Mouse (Mus musculus) E14TG2a.4 (cell line): ENCODE data around the gene Olfr389.

ENCODE experiments used
- H3K27me3 ChIP-seq: 2 replicates; pipeline ENCODE4 v1.6.1; 2014; ENCODE audit warnings: low read length, control low read depth; ENCODE audit not compliant: insufficient read depth
- H3K36me3 ChIP-seq: 2 replicates; pipeline ENCODE4 v1.6.1; 2014; ENCODE audit warnings: low read length, control low read depth; ENCODE audit not compliant: insufficient read depth
- H3K4me1 ChIP-seq: replicated peaks from 2 replicates; pipeline ENCODE4 v1.6.1; 2014; ENCODE audit warnings: low read depth, low read length, control low read depth
- H3K4me3 ChIP-seq: replicated peaks from 2 replicates; pipeline ENCODE4 v1.5.1; 2014; ENCODE audit warnings: mild to moderate bottlenecking, low read length
- H3K9me3 ChIP-seq: 2 replicates; pipeline ENCODE4 v1.6.1; 2014; ENCODE audit warnings: low read length, control low read depth
- CTCF ChIP-seq: conservative IDR thresholded peaks from 2 replicates; pipeline ENCODE4 v1.5.1; 2014; ENCODE audit warnings: low read length
- NANOG ChIP-seq: IDR thresholded peaks from 2 replicates; pipeline ENCODE4 v1.6.1; 2014; ENCODE audit warnings: borderline replicate concordance, low read length, mixed read lengths
- POU5F1 ChIP-seq: IDR thresholded peaks from 2 replicates; pipeline ENCODE4 v1.6.1; 2014; ENCODE audit warnings: low read length, borderline replicate concordance

The Olfr389 gene

GRCm38 (mm10) chr11:73780613-73781012 lies at the start of gene Olfr389:
Gene Olfr389 (minus strand): TSS chr11:73780713.
- H3K36me3 ChIP-seq, result no peaks in the 10 kb centered on the region
- no peak for TF ChIP-seq NANOG
- H3K4me3 ChIP-seq, result no peak within 1 kb of the TSS
- H3K4me1 ChIP-seq, result no peaks in the 10 kb centered on the region
- H3K9me3 ChIP-seq, result no peaks in the 10 kb centered on the region
- no peaks in the 10 kb centered on the region for H3K27me3 ChIP-seq

- no peaks in the 10 kb centered on the region for H3K4me1 ChIP-seq
- H3K36me3 ChIP-seq, result no peaks in the 10 kb centered on the region
- H3K27me3 ChIP-seq, result no peaks in the 10 kb centered on the region
- no peaks in the 10 kb centered on the region for H3K9me3 ChIP-seq
- TF ChIP-seq NANOG (no peak), POU5F1 (no peak)
- no peak within 1 kb of the TSS for H3K4me3 ChIP-seq
Measured at GRCm38 (mm10) chr11:73816949-73817348, 36.4 kb upstream of the Olfr389 start, which contains the start of gene Olfr392. Gene Olfr392 (minus strand): TSS chr11:73817049.

GRCm38 (mm10) chr11:73802952-73803351 lies 22.4 kb upstream of the Olfr389 start, which contains the start of gene Olfr391-ps:
Gene Olfr391-ps (minus strand): TSS chr11:73803052.
- TF ChIP-seq POU5F1, result no peak
- no peak for TF ChIP-seq CTCF
- no peak for TF ChIP-seq NANOG
- no peak within 1 kb of the TSS for H3K4me3 ChIP-seq
- H3K27me3 ChIP-seq, result no peaks in the 10 kb centered on the region
- no peaks in the 10 kb centered on the region for H3K9me3 ChIP-seq
- H3K4me1 ChIP-seq, result no peaks in the 10 kb centered on the region
- H3K36me3 ChIP-seq, result no peaks in the 10 kb centered on the region

GRCm38 (mm10) chr11:73782664-73783063 lies 2.2 kb upstream of the Olfr389 start, which contains the start of gene Olfr390:
Gene Olfr390 (plus strand): TSS chr11:73782964.
- Histone ChIP-seq H3K4me1 (no peaks in the 10 kb centered on the region), H3K4me3 (no peak within 1 kb of the TSS), H3K9me3 (no peaks in the 10 kb centered on the region), H3K36me3 (no peaks in the 10 kb centered on the region), H3K27me3 (no peaks in the 10 kb centered on the region)
- no peak for TF ChIP-seq CTCF
- no peak for TF ChIP-seq POU5F1
- TF ChIP-seq NANOG, result no peak

- TF ChIP-seq CTCF (no peak), NANOG (no peak), POU5F1 (no peak)
- Histone ChIP-seq H3K9me3 (peaks cover 30% of the 10 kb centered on the region), H3K4me3 (no peak overlapping the region)
Measured at GRCm38 (mm10) chr11:73759115-73759514, 21.4 kb downstream of the Olfr389 start.

More at GRCm38 (mm10) chr11:73759115-73759514, 21.4 kb downstream of the Olfr389 start:
- no peaks in the 10 kb centered on the region for H3K4me1 ChIP-seq
- no peaks in the 10 kb centered on the region for H3K27me3 ChIP-seq
- H3K36me3 ChIP-seq, result no peaks in the 10 kb centered on the region
